In the genomic region with DNA sequence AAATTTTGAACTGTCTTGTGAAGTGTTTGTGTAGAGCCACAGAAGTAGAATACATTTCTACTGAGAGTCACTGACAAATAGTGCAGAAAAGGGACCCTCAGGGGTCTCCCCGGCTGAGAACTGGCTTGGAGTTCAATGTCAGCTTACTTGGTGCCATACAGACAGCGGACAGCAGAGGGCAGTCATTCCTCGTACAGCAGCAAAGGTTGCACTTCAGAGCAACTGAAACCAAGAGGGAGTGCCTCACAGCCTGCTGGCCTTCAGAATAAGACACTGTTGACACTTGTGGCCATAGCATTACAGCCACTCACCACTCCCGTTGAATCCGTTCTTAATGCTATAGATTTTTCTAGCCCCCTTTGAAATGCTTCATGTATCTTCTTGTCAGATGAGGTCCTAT, we compare ENCODE assay signal across 9 mouse cellular contexts. TPM values are rescaled to one million over a fixed set of nuclear protein-coding genes. Genes with fewer than 3 reads are reported as not detected.
DNase-seq lines count a peak whose midpoint lies in the region; ATAC-seq and TF ChIP-seq lines count a peak whose summit lies in the region.
"Had no signal": no experiment of that assay in that cellular context is flagged by ENCODE, and none has a peak within 500 bp of the region (broad histone marks: within the 10 kb centered on the region; RNA-seq: fewer than 3 reads in every experiment).

No protein-coding gene starts in this region.

- intact Hi-C loops in gastrocnemius, postnatal 36 days (cut with DNase I), result loop anchor here (1.0 to 2.0 kb wide), 4 partner anchors 41 to 340 kb away; no protein-coding TSS in a partner anchor

- ATAC-seq in CD4-positive, CD25-positive, alpha-beta regulatory T cell, adult 4 months, result peak; percentile 76

- no peak overlapping the region for H3K27ac ChIP-seq in layer of hippocampus, adult 2 months
- H3K27ac ChIP-seq: hindbrain, embryonic 15.5 days had no signal

- TF ChIP-seq CTCF in layer of hippocampus, adult 2 months (conservative IDR thresholded peaks at IDR 0.05), result peak; percentile 99

- peak; percentile 78 for DNase-seq in R1 (ENCODE audit: low read depth, low spot score)
- peak; percentile 92 to 95 for DNase-seq in cerebellum, postnatal 14 days
- peak; percentile 65 to 72 for DNase-seq in gastrocnemius, postnatal 36 days
- DNase-seq in layer of hippocampus, adult 2 months (ENCODE audit: low spot score in 2 of 2), result peak; percentile 63 to 84
- peak; percentile 89 for DNase-seq in lung, postnatal 36 days
- peak; percentile 61 for DNase-seq in retina, postnatal 7 days (ENCODE audit: low read depth, low spot score)
- DNase-seq in urinary bladder, postnatal 14 days (ENCODE audit: low spot score), result peak; percentile 78

- no peak overlapping the region for H3K4me3 ChIP-seq in layer of hippocampus, adult 2 months
- H3K4me3 ChIP-seq: hindbrain, embryonic 15.5 days had no signal

RNA-seq across cellular contexts. Expression of a gene that starts 9.5 kb away (rescaled TPM):
- 10 to 100 TPM; 17.9 to 19.9 TPM for polyA plus RNA-seq in CD4-positive, CD25-positive, alpha-beta regulatory T cell, adult 4 months (2017; shearing (Covaris generic))
- 1 to 10 TPM; 4.4 to 7.2 TPM for total RNA-seq in gastrocnemius, postnatal 36 days (2021)
- total RNA-seq in layer of hippocampus, adult 2 months (2021), result 10 to 100 TPM; 14.5 to 14.6 TPM

RNA-seq across cellular contexts. Expression of a gene that starts 17.5 kb away (rescaled TPM):
- 10 to 100 TPM; 86.0 to 99.9 TPM for polyA plus RNA-seq in CD4-positive, CD25-positive, alpha-beta regulatory T cell, adult 4 months (2017; shearing (Covaris generic))
- total RNA-seq in gastrocnemius, postnatal 36 days (2021), result 10 to 100 TPM; 27.6 to 28.5 TPM
- total RNA-seq in layer of hippocampus, adult 2 months (2021), result 10 to 100 TPM; 30.8 to 31.1 TPM

RNA-seq across cellular contexts. Expression of a gene that starts 17.6 kb away (rescaled TPM):
- 10 to 100 TPM; 19.2 to 24.4 TPM for polyA plus RNA-seq in CD4-positive, CD25-positive, alpha-beta regulatory T cell, adult 4 months (2017; shearing (Covaris generic))
- 1 to 10 TPM in 1 of 2 experiments, under 1 TPM in 1; 0.77 to 1.2 TPM for total RNA-seq in gastrocnemius, postnatal 36 days (2021)
- total RNA-seq in layer of hippocampus, adult 2 months (2021), result 10 to 100 TPM; 28.9 to 31.1 TPM

RNA-seq across cellular contexts. Expression of a gene that starts 18.2 kb away (rescaled TPM):
- polyA plus RNA-seq in CD4-positive, CD25-positive, alpha-beta regulatory T cell, adult 4 months (2017; shearing (Covaris generic)), result not detected
- under 1 TPM; 0.07 to 0.23 TPM for total RNA-seq in gastrocnemius, postnatal 36 days (2021)
- total RNA-seq in layer of hippocampus, adult 2 months (2021), result 10 to 100 TPM; 11.0 to 14.1 TPM

RNA-seq across cellular contexts. Expression of a gene that starts 42.2 kb away (rescaled TPM):
- not detected for polyA plus RNA-seq in CD4-positive, CD25-positive, alpha-beta regulatory T cell, adult 4 months (2017; shearing (Covaris generic))
- total RNA-seq in gastrocnemius, postnatal 36 days (2021), result not detected
- total RNA-seq in layer of hippocampus, adult 2 months (2021), result 1 to 10 TPM; 6.6 to 7.5 TPM

Comparison
In these comparisons a context has a peak if more than half of its experiments do, and no peak if none do; other contexts are left out.
1. RNA of a gene that starts 17.6 kb away (total RNA-seq): 28.9 to 31.1 TPM in layer of hippocampus, adult 2 months; 0.77 to 1.2 TPM in gastrocnemius, postnatal 36 days; every median in the first group is over 10 times any median in the second.
2. Peak in every context shown above with its lines, with median percentiles within 50 percentile points of each other: DNase-seq.